Mouse (Mus musculus) left cerebral cortex, adult 18-20 months (tissue): ENCODE data around the gene Gprc5b. TPM values are rescaled to one million over a fixed set of nuclear protein-coding genes. Genes with fewer than 3 reads are reported as not detected.

ENCODE experiments used
- DNase-seq, 2 experiments: peaks; one replicate each; pipeline ENCODE4 v3.0.0; 2021 to 2022; ENCODE audit warnings: low spot score in 2 of 2, mixed read lengths in 1 of 2
- total RNA-seq, 2 experiments: library from RNA; stranded (reverse); gene quantifications; 2 replicates each; pipeline ENCODE4 v1.2.3; 2021

Gene Gprc5b
- total RNA-seq, 2 experiments from 2014 or later: 94.0 to 110 TPM

DNA sequence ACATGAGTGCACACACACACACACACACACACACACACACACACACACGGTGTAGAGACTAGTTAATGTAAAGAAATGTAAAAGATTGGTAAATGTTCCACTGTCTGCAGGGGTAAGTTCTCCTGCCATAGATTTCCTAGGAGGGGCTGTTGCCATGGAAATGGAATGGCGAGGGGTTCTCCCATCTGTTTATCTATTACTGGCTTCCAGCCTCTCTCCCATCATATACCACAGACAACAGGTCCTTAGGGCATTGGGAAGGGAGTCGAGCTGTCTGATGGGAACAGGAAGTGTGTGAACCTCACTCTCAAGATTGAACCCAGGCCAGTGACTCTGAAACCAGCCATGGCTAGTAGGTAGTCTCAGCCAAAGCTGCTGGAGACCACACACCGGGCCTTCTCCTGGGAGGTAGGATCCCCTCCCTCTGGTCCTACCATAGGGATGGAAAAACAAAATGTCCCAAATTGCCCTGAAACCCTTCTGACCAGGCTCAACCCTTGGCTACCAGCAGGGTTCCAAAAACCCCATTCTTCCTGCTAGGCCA, 3.6 kb downstream of the Gprc5b start:
- DNase-seq: no peak

DNA sequence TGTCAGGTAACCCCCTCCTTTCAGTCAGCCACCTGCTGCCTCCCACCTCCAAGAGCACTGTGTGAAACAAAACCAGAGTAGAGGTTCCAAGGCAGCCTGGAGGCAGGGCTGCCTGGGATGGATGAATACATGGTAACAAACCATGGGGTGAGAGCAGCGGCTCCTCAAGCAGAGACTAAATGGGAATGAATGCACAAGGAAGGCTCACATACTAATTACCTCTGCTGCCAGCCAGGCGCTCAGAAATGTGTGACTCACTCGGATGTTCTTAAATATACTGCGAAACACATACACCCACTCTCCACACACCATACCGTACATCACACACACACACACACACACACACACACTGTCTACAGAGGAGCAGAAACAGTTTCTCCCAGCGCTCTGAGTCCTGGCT, 4.7 kb downstream of the Gprc5b start:
- peak; percentile 64 to 76 for DNase-seq

DNA sequence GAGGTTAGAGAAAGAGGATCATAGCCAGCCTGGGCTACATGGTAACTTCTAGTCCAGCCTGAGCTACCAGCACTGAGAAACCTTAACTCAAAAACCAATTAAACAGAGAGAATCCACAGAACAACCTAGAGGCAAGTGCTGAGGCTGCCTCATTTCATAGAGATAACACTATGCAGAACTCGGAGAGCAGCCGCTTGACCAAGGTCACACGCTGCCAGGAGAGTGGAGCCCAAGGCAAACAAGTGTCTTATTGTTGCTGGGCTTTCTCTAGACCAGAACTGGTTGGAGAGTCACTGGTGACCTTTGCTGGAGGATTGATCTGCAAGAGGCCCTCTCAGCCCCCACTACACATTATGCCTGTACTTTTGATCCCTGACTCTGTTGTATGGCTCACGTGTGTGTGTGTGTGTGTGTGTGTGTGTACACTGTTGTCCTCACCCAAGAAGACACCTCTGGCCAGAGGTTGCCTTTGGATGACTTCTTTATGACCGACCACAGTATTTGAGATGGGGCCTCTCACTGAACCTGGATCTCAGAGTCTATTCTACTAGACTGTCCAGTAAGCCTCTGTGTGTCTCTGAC, 5.6 kb downstream of the Gprc5b start:
- DNase-seq: no peak

DNA sequence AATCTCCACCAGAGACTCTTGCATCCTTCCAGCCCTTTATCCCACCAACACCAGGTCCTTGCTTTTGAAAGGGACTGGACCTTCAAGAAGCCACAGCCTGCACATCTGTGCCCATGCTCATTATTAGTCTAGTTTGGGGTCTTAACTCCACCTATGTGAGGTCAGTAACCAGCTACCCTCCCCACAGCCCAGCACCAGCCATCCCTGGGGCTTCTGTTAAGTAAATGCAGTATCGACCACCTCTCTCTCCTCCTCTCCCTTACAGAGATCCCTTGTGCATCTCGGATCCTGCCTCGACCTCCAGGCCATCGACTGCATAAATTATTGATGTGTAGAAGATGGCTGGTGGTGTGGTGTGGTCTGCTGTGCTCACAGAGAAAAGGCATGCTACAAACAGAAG, 8.6 kb downstream of the Gprc5b start:
- no peak for DNase-seq

DNA sequence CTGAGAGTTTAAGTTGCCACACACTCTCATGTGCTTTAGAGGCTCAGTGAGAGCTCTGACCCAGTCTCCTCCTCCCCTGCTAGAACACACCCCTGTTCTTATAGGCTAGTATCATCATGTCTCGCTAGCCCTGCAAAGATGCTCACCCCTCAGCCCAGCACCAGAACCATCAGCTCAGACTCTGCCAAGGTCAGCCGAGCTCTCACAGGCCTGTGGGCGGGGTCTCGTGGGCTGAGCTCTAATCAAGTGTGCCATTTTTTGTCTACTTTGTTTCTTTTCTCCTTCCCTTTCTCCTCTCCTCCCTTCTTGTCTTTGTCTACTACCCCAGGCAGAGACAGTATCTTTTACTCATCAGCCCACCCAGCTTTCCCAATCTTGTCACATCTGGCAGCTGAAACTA, 9.2 kb downstream of the Gprc5b start:
- no peak for DNase-seq

DNA sequence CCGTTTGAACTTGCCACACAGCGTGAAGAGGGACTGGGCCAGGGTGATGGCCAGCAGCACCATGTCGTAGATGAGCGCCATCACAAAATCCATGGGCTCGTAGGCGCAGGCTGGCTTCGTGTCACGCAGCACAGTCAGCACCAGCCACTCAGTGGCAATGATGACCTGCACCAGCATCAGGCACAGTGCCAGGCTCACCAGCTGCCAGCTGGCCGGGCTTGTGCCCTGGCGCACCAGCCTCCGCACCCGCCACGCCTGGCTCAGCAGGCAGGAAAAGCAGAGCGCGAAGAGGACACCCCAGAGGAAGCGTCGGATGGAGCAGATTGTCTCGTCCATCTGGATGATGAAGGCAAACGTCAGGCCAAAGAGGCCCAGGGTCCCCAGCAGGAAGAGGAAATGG, 11.1 kb downstream of the Gprc5b start:
- peak; percentile 69 to 76 for DNase-seq

DNA sequence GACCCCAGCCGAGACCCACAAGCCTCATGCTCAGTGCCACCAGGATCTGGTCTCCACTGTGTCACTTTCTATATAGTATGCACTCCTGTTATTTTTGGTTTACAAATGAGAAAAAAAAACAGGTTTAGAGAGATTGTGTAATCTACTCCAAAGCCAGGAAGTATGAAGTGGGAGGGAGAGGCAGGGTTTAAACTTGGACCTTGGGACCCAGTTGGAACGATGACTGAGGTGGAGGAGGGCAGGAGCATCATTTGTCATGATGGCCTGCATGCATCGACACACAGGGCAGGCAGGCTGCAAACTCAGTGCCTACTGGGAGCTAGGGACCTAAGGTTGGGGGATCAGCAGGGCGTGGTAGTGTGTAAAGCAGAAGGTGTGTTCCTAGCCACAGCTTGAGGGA, 12.4 kb downstream of the Gprc5b start:
- no peak for DNase-seq

DNA sequence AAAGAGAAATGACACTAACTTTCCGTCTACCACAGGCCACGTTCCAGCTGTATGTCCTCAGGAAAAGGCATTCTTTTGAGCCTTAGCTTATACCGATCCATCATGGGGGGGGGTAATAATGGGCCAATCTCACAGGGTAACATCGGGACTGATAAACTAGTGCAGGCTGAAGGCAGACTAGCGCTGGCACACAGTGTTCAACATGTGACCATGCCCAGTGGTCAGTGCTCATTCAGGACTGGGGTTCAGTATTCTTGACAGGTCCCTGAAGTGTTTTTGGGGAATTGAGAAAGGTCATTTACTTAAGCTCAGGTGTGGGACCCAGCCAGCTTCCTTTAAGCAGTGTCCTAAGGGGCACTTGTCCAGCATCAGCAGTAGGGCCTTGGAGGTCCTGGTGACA, 13.2 kb downstream of the Gprc5b start:
- no peak for DNase-seq

DNA sequence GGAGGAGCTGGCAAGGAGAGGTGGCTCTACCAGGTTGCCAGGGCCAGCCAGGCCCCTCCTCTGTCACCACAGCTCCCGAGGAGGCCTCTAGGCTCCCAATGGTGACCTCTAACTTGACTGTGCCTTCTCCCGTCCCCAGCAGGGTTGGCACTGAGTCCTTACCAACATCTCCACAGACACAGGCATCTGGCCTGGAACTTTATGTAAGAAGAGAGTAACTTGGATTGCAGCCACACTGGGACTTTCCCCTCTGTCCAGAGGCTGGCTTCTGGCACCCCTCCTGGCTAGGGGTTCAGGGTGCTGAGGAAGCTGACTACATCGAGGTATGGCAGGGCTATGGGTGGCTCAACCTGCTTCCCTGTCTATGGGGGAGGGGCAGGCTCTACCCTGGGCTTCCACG, 13.7 kb downstream of the Gprc5b start:
- DNase-seq: no peak

DNA sequence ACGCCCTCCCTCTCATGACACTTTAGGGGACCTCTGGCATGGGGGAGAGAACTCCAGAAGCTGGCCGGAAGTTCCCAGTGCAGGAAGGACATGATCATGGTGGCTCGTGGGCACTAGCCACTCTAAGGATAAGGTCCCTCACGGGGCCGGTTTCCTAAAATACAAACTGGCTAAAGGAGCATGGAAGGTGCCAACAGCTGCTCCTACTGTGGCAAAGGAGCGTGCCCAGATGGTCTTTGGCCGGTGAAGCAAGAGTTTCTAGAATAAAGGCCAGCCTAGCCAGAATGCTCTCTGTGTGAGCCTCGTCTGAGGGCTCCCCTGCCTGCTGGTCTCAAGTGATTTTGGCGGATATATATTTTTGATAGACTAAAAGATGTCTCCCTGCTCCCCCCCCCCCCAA, 15.3 kb downstream of the Gprc5b start:
- DNase-seq: no peak

DNA sequence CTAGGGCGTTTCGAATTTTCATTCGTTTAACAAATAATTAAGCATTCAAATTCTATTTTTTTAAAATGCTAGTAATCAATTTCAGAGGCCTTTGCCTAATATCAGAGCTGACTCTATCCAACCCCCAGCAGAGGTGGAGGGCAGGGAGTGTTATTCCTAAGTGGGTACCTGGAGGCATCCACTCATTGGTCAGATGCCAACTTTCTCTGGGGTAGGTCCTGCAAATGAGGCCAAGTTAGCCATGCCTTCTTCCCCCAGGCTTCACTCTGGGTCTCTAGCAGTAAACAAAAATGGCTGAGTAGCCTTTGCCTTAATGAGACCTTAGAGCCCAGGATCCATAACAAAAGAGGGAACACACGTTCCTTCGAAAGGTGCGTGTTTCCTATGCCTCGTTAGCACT, 15.9 kb downstream of the Gprc5b start:
- DNase-seq: no peak

DNA sequence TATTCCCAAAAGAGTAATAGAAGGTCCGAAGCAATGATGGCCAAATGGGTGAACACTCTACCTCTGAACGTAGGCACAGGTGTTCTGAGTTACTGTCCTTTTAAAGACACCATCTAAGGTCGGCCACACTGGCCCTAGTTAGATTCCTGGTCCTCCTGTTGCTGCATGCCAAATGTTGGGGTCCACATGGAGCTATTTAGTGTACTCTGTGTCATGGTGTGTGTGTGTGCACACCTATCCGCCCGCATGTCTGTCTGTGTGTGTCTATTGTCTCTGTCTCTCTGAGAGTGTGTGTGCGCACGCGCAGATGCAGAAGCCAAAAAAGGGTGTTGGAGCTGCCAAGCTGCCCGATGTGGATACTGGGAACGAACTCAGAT, 17.9 kb downstream of the Gprc5b start:
- no peak for DNase-seq

DNA sequence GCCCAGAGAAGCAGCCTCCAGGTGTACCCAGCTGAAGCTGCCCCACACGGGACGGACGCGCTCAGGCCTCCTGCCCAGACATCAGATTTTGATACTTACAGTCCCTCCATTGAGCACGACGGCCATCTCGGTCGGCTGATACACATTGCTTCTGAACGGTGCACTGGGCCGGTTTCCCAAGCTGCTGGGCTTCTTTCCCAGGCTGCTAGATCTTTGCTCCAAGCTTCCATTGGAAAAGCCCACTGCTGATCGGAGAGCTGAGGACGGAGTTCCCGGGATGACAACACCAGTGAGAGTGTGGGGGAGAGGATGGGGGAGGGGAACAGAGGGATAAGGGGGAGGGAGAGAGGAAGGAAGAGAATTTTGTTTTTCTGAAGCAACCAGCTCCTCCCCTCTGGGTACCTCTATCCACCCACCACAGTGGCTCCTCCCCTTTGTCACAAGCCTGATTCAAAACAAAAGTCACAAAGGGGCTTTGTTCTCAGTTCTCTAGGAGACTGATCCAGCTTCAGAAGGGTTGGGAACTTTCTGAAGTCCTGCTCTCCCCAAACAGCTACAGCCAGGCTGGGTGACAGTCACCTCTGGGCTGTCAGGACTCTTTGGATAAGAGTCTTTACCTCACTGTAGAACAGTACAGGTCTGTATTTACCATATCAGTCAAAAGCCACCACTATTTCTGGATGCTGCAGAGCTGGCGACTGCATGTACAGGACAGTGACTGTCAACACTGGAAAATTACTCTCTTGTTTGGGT, 18.4 kb downstream of the Gprc5b start:
- peak in 1 of 2 experiments; percentile 51 for DNase-seq

DNA sequence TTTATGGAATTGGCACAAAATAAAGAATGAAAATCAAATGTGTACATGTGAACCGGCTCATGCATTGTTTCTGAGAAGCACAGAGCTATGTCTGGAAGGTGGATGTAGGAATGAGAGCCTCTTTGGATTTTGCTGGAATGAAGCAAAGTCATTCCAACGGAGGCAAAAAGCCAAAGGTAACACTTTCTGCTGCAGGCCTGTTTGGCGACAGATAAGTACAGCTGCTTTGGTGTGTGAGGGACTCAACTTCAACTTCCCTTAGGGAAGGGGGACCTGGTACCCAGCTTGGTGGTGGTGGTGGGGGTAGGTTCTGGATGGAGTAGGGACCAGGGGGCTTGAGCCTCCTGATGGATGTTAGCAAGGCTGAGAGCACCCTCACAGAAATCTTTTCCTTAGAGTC, 19.2 kb downstream of the Gprc5b start:
- DNase-seq: no peak

DNA sequence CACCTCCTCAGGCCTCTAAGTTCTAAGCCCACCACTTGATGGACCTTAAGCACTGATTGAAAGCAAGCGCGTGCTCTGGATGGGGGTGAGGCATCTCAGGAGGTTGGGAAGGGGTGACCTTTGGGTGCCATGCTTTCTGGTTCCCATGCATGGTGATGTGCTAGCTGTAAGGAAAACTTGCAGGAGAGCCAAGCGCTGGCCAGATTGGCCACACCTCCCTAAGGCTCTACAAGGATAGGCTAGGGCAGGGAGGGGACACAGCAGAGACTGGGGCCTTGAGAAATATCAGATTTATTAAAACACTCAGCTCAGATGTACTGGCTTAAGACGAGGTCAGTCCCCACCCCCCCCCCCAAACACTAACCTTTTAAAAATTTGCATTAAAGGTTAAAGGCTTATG, 21.6 kb downstream of the Gprc5b start:
- DNase-seq: no peak

DNA sequence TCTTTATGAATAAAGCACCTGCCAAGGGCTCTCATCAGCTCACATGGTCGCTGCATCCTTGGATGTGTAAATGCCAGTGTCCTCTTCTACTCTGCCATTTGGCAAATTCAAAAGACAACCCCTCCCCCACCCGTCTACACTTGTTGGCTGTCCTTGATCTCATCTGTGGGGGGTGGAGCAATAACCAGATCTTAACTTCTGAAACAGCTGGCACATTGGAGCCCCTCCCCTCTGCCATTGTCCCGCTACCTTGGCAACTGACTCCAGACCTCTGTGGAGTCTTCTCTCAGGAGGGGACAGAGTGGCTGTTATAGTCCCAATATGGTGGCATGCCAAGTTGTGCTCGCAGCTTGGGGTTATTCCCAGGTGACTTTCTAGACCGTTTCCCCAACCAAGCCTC, 22.7 kb downstream of the Gprc5b start:
- no peak for DNase-seq

DNA sequence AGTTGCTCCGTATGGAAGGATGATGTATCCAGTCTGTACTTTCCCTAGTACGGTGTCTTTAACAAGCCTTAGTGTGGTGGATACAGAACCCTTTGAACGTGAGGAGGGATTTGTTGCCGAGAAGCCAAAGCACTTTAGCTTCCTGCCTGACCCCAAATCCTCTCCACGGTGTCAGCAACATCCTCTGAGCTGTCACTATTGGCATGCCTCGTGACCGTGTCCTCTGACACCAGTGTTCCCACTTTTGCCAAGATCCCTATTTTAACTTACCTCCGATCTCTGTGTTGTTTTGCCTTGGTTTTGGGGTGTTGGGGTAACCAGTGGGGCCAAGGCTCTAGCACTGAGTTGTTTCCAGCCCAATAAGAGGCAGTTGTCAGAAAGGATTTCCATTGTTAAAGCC, 23.5 kb downstream of the Gprc5b start:
- DNase-seq: no peak

DNA sequence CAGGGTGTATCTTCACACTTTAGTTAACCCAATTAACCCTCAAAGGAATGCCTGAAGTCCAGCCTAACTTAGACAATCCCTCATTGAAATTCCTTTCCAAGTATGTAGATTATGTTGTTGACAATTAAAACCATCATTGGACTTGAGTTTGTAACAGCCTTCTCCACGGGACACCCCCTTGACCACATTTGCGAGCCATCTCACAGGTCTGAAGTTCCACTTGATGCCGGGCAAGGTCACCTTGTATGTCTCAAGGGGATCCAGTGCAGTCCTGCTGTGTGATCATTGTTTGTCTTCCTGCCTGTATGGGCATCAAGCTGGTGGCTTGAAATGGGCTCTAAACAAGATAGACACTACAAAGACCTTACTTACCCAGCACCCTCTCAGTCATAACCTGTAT, 26.1 kb downstream of the Gprc5b start:
- no peak for DNase-seq

DNA sequence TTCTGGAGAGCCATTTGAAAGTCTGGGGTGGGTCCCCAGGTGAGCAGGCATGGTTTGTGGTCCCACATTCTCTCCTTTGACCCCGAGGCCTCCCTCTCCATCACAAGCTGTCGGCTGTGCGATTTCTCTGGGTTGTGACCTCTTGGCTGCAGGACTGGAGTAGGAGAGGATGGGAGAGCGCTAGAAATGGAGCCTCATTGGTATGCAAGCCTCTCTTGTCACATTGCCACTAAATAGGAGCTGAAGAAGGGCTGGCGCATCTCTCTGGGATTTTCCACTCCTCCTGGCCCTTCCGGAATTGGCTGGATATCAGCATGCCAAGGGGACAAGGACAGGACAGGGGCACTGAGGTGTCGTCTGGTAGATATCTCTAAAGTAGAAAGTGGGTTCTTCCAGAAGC, 29.8 kb downstream of the Gprc5b start:
- DNase-seq: no peak

DNA sequence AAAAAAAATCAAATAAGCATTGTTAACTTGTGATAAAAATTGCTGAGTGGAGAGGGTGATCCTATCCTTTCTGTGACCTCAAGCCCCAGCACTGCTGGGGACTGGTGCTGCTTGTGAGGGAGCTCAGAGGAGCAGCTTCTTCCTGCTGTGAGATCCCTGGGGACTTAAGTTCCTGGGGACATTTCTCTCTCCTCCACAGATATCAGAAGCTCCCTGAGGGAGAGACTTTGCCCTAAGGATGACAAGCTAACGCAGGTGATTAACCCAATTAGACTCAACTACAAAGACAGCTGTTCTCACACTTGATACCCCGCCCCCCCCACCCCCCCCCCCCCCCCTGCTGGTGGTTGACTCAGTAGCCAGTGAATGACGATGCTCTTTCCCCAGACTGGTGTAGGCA, 30.2 kb downstream of the Gprc5b start:
- DNase-seq: no peak

DNA sequence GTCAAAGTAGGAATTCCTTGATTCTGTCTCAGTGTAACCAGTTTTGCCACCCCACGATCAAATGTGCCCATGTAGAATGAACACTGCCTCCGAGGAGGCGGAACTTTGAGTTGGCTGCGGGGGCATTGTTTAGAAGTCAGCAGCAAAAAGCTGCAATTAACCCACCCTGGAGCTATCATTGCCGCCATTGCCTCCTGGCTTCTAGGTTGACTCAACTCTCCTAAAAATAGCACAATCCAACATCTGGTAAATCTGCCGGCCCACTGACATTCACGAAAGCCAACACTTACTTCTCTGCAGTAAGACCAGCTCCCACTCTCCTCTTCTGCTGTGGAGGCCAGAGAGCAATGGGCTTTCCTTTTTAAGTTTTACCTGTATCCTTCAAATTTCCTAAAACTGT, 35.8 kb downstream of the Gprc5b start:
- no peak for DNase-seq

DNA sequence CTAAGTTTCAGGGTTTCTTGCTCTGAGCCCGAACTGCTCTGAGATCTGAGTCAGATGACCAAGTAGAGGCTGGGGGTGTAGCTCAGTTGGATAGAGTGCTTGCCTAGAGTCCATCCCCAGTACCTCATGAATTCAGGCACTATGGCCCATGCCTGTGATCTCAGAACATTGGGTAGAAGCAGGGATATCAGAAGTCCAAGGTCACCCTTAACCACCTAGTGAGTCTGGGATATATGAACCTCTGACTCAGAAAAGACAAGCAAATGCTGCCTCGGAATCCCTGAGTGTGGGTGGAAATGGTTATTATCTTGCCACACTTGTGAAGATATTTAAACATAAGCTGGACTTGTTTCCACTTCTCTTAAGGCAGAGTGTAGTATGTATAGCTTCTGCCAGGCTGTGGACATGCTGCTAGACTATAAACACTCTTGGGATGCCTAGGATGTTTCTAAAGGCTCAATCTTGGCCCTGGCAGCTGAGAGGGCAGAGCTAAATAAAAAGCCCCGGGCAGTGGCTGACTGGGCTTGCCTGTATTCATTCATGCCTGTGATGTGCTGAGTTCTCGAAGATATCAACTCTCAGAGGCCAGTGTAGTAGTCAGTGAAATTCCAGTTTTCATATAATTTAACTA, 38.3 kb downstream of the Gprc5b start:
- DNase-seq: no peak

DNA sequence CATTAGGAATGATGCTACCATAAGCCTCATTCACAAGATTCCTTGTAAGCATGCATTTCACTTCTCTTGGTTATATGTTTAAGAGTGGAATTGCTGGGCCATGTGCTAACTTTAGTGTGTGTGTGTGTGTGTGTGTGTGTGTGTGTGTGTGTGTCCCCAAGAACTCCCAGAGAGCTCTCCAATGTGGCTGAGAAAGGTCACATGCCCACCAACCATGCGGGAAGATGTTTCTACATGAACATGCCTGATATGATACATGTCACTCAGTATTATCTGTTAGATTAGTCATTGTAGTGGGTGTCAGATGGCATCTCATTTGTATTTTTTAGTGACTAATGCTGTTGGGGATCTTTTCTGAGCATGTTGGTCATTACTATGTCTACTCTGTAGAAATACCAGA, 40.0 kb downstream of the Gprc5b start:
- no peak for DNase-seq
